Mouse (Mus musculus) hindbrain, embryonic 12.5 days (tissue): ENCODE measurements at regions not wholly inside any gene's neighbourhood (a gene's known extent, or its start where the extent isn't known, plus 50 kb on each side); places are given as distances from the start of the nearest gene placed in this dataset.

Experiments used
- ATAC-seq: fragments of 200-750 bp; cut with Nextera tagmentation; 2 replicates; pipeline ENCODE4 v1.8.0; 2017; ENCODE audit warnings: moderate TSS enrichment; ENCODE audit not compliant: low FRiP score
- H3K27ac ChIP-seq: fragments of 300-500 bp; sonication (generic); 2 replicates; pipeline ENCODE4 v1.5.1; 2016; ENCODE audit warnings: mild to moderate bottlenecking
- H3K27me3 ChIP-seq: fragments of 300-500 bp; sonication (generic); 2 replicates; pipeline ENCODE4 v1.6.1; 2016; ENCODE audit warnings: mild to moderate bottlenecking
- H3K36me3 ChIP-seq: fragments of 300-500 bp; sonication (generic); 2 replicates; pipeline ENCODE4 v1.6.1; 2016; ENCODE audit warnings: mild to moderate bottlenecking
- H3K4me1 ChIP-seq: fragments of 300-500 bp; sonication (generic); 2 replicates; pipeline ENCODE4 v1.6.1; 2016
- H3K4me2 ChIP-seq: fragments of 300-500 bp; sonication (generic); replicated peaks from 2 replicates; pipeline ENCODE4 v1.6.1; 2016; ENCODE audit warnings: mild to moderate bottlenecking
- H3K4me3 ChIP-seq: fragments of 300-500 bp; sonication (generic); 2 replicates; pipeline ENCODE4 v1.5.1; 2016; ENCODE audit warnings: mild to moderate bottlenecking
- H3K9ac ChIP-seq: fragments of 300-500 bp; sonication (generic); 2 replicates; pipeline ENCODE4 v1.6.1; 2016; ENCODE audit warnings: mild to moderate bottlenecking, moderate library complexity
- H3K9me3 ChIP-seq: fragments of 300-500 bp; sonication (generic); replicated peaks from 2 replicates; pipeline ENCODE4 v1.6.1; 2016; ENCODE audit warnings: mild to moderate bottlenecking
- WGBS: fragments of 180-500 bp; shearing (Covaris S2); methylation state at CpG from one replicate; pipeline ENCODE4 v1.1.7; 2016; 5-methylcytosine and 5-hydroxymethylcytosine counted together

GRCm38 (mm10) chr11:56952357-56952756, 58.8 kb upstream of the Gria1 start:
- H3K27ac ChIP-seq, result no peak overlapping the region
- H3K9ac ChIP-seq, result no peak overlapping the region
- no peaks in the 10 kb centered on the region for H3K4me1 ChIP-seq
- no peaks in the 10 kb centered on the region for H3K36me3 ChIP-seq
- H3K9me3 ChIP-seq, result no peaks in the 10 kb centered on the region
- H3K4me3 ChIP-seq, result no peak overlapping the region
- no peaks in the 10 kb centered on the region for H3K27me3 ChIP-seq
- WGBS, result 78% methylated on average over 2 of the region's 2 CpGs
- ATAC-seq, result no peak
- no peak overlapping the region for H3K4me2 ChIP-seq

GRCm38 (mm10) chr11:56957824-56958223, 53.4 kb upstream of the Gria1 start:
- Histone ChIP-seq H3K27ac (no peak overlapping the region), H3K9me3 (no peaks in the 10 kb centered on the region), H3K27me3 (no peaks in the 10 kb centered on the region), H3K4me1 (no peaks in the 10 kb centered on the region), H3K36me3 (no peaks in the 10 kb centered on the region), H3K4me3 (no peak overlapping the region), H3K9ac (no peak overlapping the region), H3K4me2 (no peak overlapping the region)
- 95% methylated on average over 2 of the region's 2 CpGs for WGBS
- ATAC-seq, result no peak
